Mouse (Mus musculus): Measurements from ENCODE around the gene Slc15a5.

DNA sequence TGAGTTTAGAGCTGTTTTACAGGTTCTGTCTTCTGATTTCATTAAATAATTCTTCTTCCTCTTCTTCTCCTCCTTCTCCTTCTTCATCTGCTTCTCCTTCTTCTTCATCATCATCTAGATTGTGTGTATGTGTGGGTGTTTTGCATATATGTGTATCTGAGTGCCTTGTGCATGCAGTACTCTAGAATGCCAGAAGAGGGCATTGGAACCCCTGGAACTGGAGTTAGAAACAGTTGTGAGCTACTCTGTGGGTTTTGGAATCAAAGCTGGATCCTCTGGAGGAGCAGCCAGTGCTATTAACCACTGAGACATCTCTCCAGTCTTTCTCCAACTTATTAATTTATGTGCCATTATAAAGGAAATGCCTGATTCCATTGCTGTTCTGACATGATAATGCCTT lies 89.9 kb downstream of the Slc15a5 start:
- no peak for TF ChIP-seq REST (IDR thresholded peaks at IDR 0.05; ENCODE audit: insufficient read depth, insufficient read length)
- no peak for TF ChIP-seq POLR2A (IDR thresholded peaks at IDR 0.05; ENCODE audit: insufficient read length, low read depth)
- TF ChIP-seq POLR2AphosphoS2 (IDR thresholded peaks at IDR 0.05; ENCODE audit: insufficient read length, low read depth) = no peak
- TF ChIP-seq MAX (IDR thresholded peaks at IDR 0.05; ENCODE audit: low read depth) = no peak
- no peak for TF ChIP-seq USF1 (IDR thresholded peaks at IDR 0.05; ENCODE audit: low read depth)
- no peak for TF ChIP-seq TCF12 (IDR thresholded peaks at IDR 0.05; ENCODE audit: insufficient read depth, poor library complexity, severe bottlenecking)
- TF ChIP-seq CEBPB (IDR thresholded peaks at IDR 0.05; ENCODE audit: insufficient read depth, poor library complexity, severe bottlenecking) = no peak
- no peak for TF ChIP-seq TCF3 (IDR thresholded peaks at IDR 0.05; ENCODE audit: insufficient read length, low read depth)
- TF ChIP-seq MYOD1 (IDR thresholded peaks at IDR 0.05; ENCODE audit: control insufficient read depth in 1 of 3, insufficient read length in 2 of 3, low read depth in 2 of 3) = no peak
- no peak for TF ChIP-seq E2F4 (IDR thresholded peaks at IDR 0.05; ENCODE audit: insufficient read depth)
- TF ChIP-seq MYOG (IDR thresholded peaks at IDR 0.05; ENCODE audit: control insufficient read depth in 1 of 3, insufficient read depth in 1 of 3, insufficient read length in 2 of 3, low read depth in 2 of 3) = no peak
- no peak for TF ChIP-seq SRF (IDR thresholded peaks at IDR 0.05; ENCODE audit: control insufficient read depth, insufficient read length, low read depth)
